Mouse (Mus musculus) cerebellum, adult 9-10 months (tissue): Measurements from ENCODE around the gene Scg5.

Experiments
- DNase-seq: peaks from one replicate; pipeline ENCODE4 v3.0.0; 2022

Scg5 gene

GRCm38 (mm10) chr2:113749309-113749708 is 79.6 kb downstream of the Scg5 start:
- no peak for DNase-seq

DNA sequence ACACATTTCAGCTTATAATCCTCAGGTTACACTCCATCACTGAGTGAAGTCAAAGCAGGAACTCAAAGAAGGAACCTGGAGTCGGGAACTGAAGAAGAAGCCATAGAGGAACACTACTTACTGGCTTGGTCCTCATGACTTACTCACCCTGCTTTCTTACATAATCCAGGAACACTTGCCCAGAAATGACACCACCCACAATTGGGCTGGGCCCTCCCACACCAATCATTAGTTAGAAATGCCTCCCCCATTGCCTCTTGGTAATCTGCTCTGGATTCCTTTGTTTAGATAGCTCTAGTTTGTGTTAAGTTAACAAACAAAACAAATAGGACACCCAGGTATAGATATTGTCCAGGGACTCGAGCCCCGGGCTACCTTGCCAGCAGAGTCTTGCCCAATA is 100.3 kb downstream of the Scg5 start:
- no peak for DNase-seq
